Mouse (Mus musculus): ENCODE data around the gene Rhd.

DNA sequence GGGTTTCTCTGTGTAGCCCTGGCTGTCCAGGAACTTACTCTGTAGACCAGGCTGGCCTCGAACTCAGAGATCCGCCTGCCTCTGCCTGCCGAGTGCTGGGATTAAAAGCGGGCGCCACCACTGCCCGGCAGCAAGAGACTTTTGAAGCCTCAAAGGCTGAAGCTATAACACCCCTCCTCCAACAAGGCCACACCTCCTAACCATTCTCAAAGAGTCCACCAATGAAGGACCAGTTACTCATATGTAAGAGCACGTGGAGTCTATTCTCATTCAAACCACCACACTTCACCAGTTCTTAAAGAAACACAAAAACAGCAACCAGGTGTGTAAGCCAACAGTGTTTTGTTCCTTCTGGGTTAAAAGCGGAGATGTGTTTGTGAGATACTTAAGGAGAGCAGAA, 3.3 kb downstream of the Rhd start:
- TF ChIP-seq POLR2A (IDR thresholded peaks at IDR 0.05; ENCODE audit: control insufficient read depth, extremely low read depth, insufficient read depth, low read length, poor library complexity): no peak
- TF ChIP-seq CTCF (IDR thresholded peaks at IDR 0.05; ENCODE audit: borderline replicate concordance, control insufficient read depth, extremely low read depth, insufficient read depth, low read length, poor library complexity): no peak
